ENCODE assay signal across 9 mouse cellular contexts in the genomic region with DNA sequence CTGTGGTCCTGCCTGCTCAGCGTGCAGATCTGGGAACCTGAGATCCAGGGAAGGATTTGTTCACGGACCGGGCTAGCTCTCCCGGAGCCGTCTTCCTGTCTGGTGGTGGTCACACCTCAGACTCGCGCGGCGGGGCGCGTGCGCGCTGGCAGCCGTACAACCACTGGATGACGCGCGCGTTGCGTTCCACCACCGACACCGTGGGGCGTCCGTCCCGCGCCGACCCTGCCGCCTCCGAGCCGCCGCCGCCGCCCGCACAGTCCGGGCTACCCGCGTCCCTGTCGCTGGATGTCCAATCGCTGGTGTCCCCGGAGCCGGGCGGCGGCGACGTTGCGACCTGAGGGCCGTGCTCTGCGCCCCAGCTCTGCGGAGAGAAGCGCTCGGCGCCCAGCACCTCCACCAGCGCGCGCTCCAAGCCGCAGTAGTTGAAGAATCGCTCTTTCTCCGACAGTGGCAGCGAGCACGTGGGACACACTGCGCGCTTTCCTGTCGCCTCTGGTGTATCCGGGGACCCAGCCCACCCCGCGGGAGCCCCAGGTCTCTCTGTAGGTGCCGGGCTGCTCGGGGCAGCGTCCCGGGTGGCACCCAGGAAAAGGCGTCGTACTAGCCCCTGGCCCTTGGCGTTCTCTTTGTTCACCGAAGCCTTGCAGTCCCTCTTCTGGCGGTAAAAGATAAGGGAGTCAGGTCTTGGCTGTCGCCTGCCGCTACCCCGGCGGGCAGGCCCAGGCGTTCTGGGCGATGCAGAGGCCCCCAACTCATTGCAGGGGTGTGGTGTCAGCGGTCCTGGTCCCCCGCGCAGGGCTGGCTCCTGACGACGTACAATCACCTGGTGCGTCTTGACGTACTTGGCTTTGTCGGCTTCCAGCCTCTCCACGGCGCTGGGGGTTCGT. TPM values are rescaled to one million over a fixed set of nuclear protein-coding genes. Genes with fewer than 3 reads are reported as not detected.
DNase-seq lines count a peak whose midpoint lies in the region; ATAC-seq lines count a peak whose summit lies in the region.
"Had no signal": no experiment of that assay in that cellular context is flagged by ENCODE, and none has a peak within 500 bp of the region (broad histone marks: within the 10 kb centered on the region; RNA-seq: fewer than 3 reads in every experiment).

No protein-coding gene starts in this region.

- H3K9ac ChIP-seq in embryonic facial prominence, embryonic 15.5 days, result peak overlapping the region; percentile 27
- peak overlapping the region; percentile 68 for H3K9ac ChIP-seq in hindbrain, embryonic 12.5 days
- H3K9ac ChIP-seq in limb, embryonic 15.5 days, result peak overlapping the region; percentile 37; the same call in 1 of the 2 replicates
- peak overlapping the region; percentile 73 for H3K9ac ChIP-seq in neural tube, embryonic 11.5 days (ENCODE audit: low read length)

- peak; percentile 32 for ATAC-seq in CD4-positive, CD25-positive, alpha-beta regulatory T cell, adult 4 months
- ATAC-seq in embryonic facial prominence, embryonic 15.5 days (ENCODE audit: insufficient number of reproducible peaks, low FRiP score, low TSS enrichment, low read depth), result no peak
- ATAC-seq in hindbrain, embryonic 12.5 days (ENCODE audit: low FRiP score), result peak; percentile 33
- peak; percentile 11; the same call in 1 of the 2 replicates for ATAC-seq in limb, embryonic 15.5 days (ENCODE audit: insufficient number of reproducible peaks, low FRiP score, low TSS enrichment, low read depth)
- ATAC-seq in neural tube, embryonic 11.5 days (ENCODE audit: insufficient read depth, low FRiP score, low TSS enrichment), result no peak

- H3K27me3 ChIP-seq in embryonic facial prominence, embryonic 15.5 days, result peaks cover 97% of the 10 kb centered on the region
- H3K27me3 ChIP-seq in hindbrain, embryonic 12.5 days, result peaks cover 98% of the 10 kb centered on the region
- H3K27me3 ChIP-seq in limb, embryonic 15.5 days, result peaks cover 95% of the 10 kb centered on the region
- H3K27me3 ChIP-seq in neural tube, embryonic 11.5 days (ENCODE audit: control insufficient read depth, insufficient read depth, low read length), result peaks cover 30% of the 10 kb centered on the region

- no peaks in the 10 kb centered on the region for H3K9me3 ChIP-seq in embryonic facial prominence, embryonic 15.5 days (replicated peaks)
- H3K9me3 ChIP-seq in hindbrain, embryonic 12.5 days (replicated peaks), result no peaks in the 10 kb centered on the region
- H3K9me3 ChIP-seq in limb, embryonic 15.5 days, result no peaks in the 10 kb centered on the region
- no peaks in the 10 kb centered on the region for H3K9me3 ChIP-seq in neural tube, embryonic 11.5 days (ENCODE audit: control insufficient read depth, low read length)

- H3K36me3 ChIP-seq in embryonic facial prominence, embryonic 15.5 days, result no peaks in the 10 kb centered on the region
- no peaks in the 10 kb centered on the region for H3K36me3 ChIP-seq in hindbrain, embryonic 12.5 days
- no peaks in the 10 kb centered on the region for H3K36me3 ChIP-seq in limb, embryonic 15.5 days
- H3K36me3 ChIP-seq in neural tube, embryonic 11.5 days (ENCODE audit: control insufficient read depth, insufficient read depth, low read length), result no peaks in the 10 kb centered on the region

- H3K4me1 ChIP-seq in embryonic facial prominence, embryonic 15.5 days, result peaks cover 53% of the 10 kb centered on the region
- H3K4me1 ChIP-seq in hindbrain, embryonic 12.5 days, result peaks cover 66% of the 10 kb centered on the region
- H3K4me1 ChIP-seq in limb, embryonic 15.5 days, result peaks cover 56% of the 10 kb centered on the region
- peaks cover 41% of the 10 kb centered on the region for H3K4me1 ChIP-seq in neural tube, embryonic 11.5 days (ENCODE audit: control insufficient read depth, insufficient read depth, low read length)

- WGBS in embryonic facial prominence, embryonic 15.5 days, result under 1% methylated on average over 91 of the region's 91 CpGs
- WGBS in hindbrain, embryonic 12.5 days, result under 1% methylated on average over 91 of the region's 91 CpGs
- WGBS in limb, embryonic 15.5 days, result under 1% methylated on average over 91 of the region's 91 CpGs
- under 1% methylated on average over 90 of the region's 91 CpGs for WGBS in neural tube, embryonic 11.5 days

- no peak overlapping the region for H3K27ac ChIP-seq in embryonic facial prominence, embryonic 15.5 days (replicated peaks)
- peak overlapping the region; percentile 62 for H3K27ac ChIP-seq in hindbrain, embryonic 12.5 days
- H3K27ac ChIP-seq in limb, embryonic 15.5 days, result no peak overlapping the region
- no peak overlapping the region for H3K27ac ChIP-seq in neural tube, embryonic 11.5 days (ENCODE audit: low read depth, low read length)

- H3K4me3 ChIP-seq in embryonic facial prominence, embryonic 15.5 days (replicated peaks), result peak overlapping the region; percentile 48
- H3K4me3 ChIP-seq in hindbrain, embryonic 12.5 days, result peak overlapping the region; percentile 56
- peak overlapping the region; percentile 52 for H3K4me3 ChIP-seq in limb, embryonic 15.5 days
- peak overlapping the region; percentile 47 for H3K4me3 ChIP-seq in neural tube, embryonic 11.5 days (ENCODE audit: low read depth, low read length)
- H3K4me3 ChIP-seq: erythroblast, embryonic 14.5 days had no signal

- H3K4me2 ChIP-seq in embryonic facial prominence, embryonic 15.5 days (replicated peaks), result peak overlapping the region; percentile 90
- peak overlapping the region; percentile 89 for H3K4me2 ChIP-seq in hindbrain, embryonic 12.5 days (replicated peaks)
- H3K4me2 ChIP-seq in limb, embryonic 15.5 days, result peak overlapping the region; percentile 96
- H3K4me2 ChIP-seq in neural tube, embryonic 11.5 days (ENCODE audit: low read depth), result peak overlapping the region; percentile 85

- peak; percentile 45 for DNase-seq in adrenal gland, adult 2 months
- no peak for DNase-seq in adrenal gland, postnatal 4 days (ENCODE audit: low spot score in 2 of 2)
- peak; percentile 67 for DNase-seq in neural tube, embryonic 11.5 days (ENCODE audit: low spot score)
- peak; percentile 78 for DNase-seq in thymus, postnatal 4 days

RNA-seq across cellular contexts. Expression of gene Grrp1, which starts 2.4 kb away (rescaled TPM):
- total RNA-seq in adrenal gland, adult 2 months (2021), result 1 to 10 TPM; 6.2 to 9.3 TPM
- polyA plus RNA-seq in adrenal gland, adult 2 months (2012; rRNA removed), result 28.5 and 31.8 TPM in 2 replicates
- 10 to 100 TPM in 1 of 2 experiments, 1 to 10 TPM in 1; 9.4 to 10.8 TPM for total RNA-seq in adrenal gland, postnatal 4 days (2021)
- polyA plus RNA-seq in CD4-positive, CD25-positive, alpha-beta regulatory T cell, adult 4 months (2017; shearing (Covaris generic)), result not detected
- polyA plus RNA-seq in embryonic facial prominence, embryonic 15.5 days (2015; fragmentation: Nextera tagmentation; extraction: Ambion mirVana), result 6.7 and 6.8 TPM in 2 replicates
- polyA plus RNA-seq in hindbrain, embryonic 12.5 days (2016; fragmentation: Nextera tagmentation; extraction: Ambion mirVana), result 8.5 and 8.9 TPM in 2 replicates
- 5.8 and 7.8 TPM in 2 replicates for polyA plus RNA-seq in limb, embryonic 15.5 days (2015; fragmentation: Nextera tagmentation; extraction: Ambion mirVana)
- polyA plus RNA-seq in neural tube, embryonic 11.5 days (2014; fragmentation: Nextera tagmentation; extraction: Ambion mirVana), result 11.1 and 11.8 TPM in 2 replicates

RNA-seq across cellular contexts. Expression of gene Gm30191, which starts 4.8 kb away (rescaled TPM):
- total RNA-seq in adrenal gland, adult 2 months (2021), result not detected
- not detected in 2 replicates for polyA plus RNA-seq in adrenal gland, adult 2 months (2012; rRNA removed)
- not detected for total RNA-seq in adrenal gland, postnatal 4 days (2021)
- not detected for polyA plus RNA-seq in CD4-positive, CD25-positive, alpha-beta regulatory T cell, adult 4 months (2017; shearing (Covaris generic))
- not detected in 2 replicates for polyA plus RNA-seq in embryonic facial prominence, embryonic 15.5 days (2015; fragmentation: Nextera tagmentation; extraction: Ambion mirVana)
- 0.35 and 0.39 TPM in 2 replicates for polyA plus RNA-seq in hindbrain, embryonic 12.5 days (2016; fragmentation: Nextera tagmentation; extraction: Ambion mirVana)
- not detected in 2 replicates for polyA plus RNA-seq in limb, embryonic 15.5 days (2015; fragmentation: Nextera tagmentation; extraction: Ambion mirVana)
- not detected in 2 replicates for polyA plus RNA-seq in neural tube, embryonic 11.5 days (2014; fragmentation: Nextera tagmentation; extraction: Ambion mirVana)

RNA-seq across cellular contexts. Expression of gene Zfp593, which starts 6.1 kb away (rescaled TPM):
- total RNA-seq in adrenal gland, adult 2 months (2021), result 10 to 100 TPM in 1 of 2 experiments, 1 to 10 TPM in 1; 8.3 to 11.0 TPM
- polyA plus RNA-seq in adrenal gland, adult 2 months (2012; rRNA removed), result 11.1 and 13.0 TPM in 2 replicates
- 10 to 100 TPM; 11.3 to 12.5 TPM for total RNA-seq in adrenal gland, postnatal 4 days (2021)
- 1 to 10 TPM; 4.3 to 6.8 TPM for polyA plus RNA-seq in CD4-positive, CD25-positive, alpha-beta regulatory T cell, adult 4 months (2017; shearing (Covaris generic))
- 16.8 and 17.2 TPM in 2 replicates for polyA plus RNA-seq in embryonic facial prominence, embryonic 15.5 days (2015; fragmentation: Nextera tagmentation; extraction: Ambion mirVana)
- 18.3 TPM in 2 replicates for polyA plus RNA-seq in hindbrain, embryonic 12.5 days (2016; fragmentation: Nextera tagmentation; extraction: Ambion mirVana)
- polyA plus RNA-seq in limb, embryonic 15.5 days (2015; fragmentation: Nextera tagmentation; extraction: Ambion mirVana), result 14.3 and 15.8 TPM in 2 replicates
- polyA plus RNA-seq in neural tube, embryonic 11.5 days (2014; fragmentation: Nextera tagmentation; extraction: Ambion mirVana), result 18.6 and 19.2 TPM in 2 replicates

RNA-seq across cellular contexts. Expression of gene E130218I03Rik, which starts 8.0 kb away (rescaled TPM):
- total RNA-seq in adrenal gland, adult 2 months (2021), result not detected
- polyA plus RNA-seq in adrenal gland, adult 2 months (2012; rRNA removed), result 0.09 TPM in 1 of 2 replicates, not detected in the other
- total RNA-seq in adrenal gland, postnatal 4 days (2021), result not detected
- polyA plus RNA-seq in CD4-positive, CD25-positive, alpha-beta regulatory T cell, adult 4 months (2017; shearing (Covaris generic)), result 1 to 10 TPM in 1 of 2 experiments, not detected in 1; 3.7 TPM
- polyA plus RNA-seq in embryonic facial prominence, embryonic 15.5 days (2015; fragmentation: Nextera tagmentation; extraction: Ambion mirVana), result 0.30 and 0.33 TPM in 2 replicates
- polyA plus RNA-seq in hindbrain, embryonic 12.5 days (2016; fragmentation: Nextera tagmentation; extraction: Ambion mirVana), result 0.31 and 0.66 TPM in 2 replicates
- polyA plus RNA-seq in limb, embryonic 15.5 days (2015; fragmentation: Nextera tagmentation; extraction: Ambion mirVana), result 0.22 TPM in 1 of 2 replicates, not detected in the other
- 0.28 TPM in 1 of 2 replicates, not detected in the other for polyA plus RNA-seq in neural tube, embryonic 11.5 days (2014; fragmentation: Nextera tagmentation; extraction: Ambion mirVana)
- polyA plus RNA-seq: erythroblast, embryonic 14.5 days had no signal

RNA-seq across cellular contexts. Expression of gene Cnksr1, which starts 13.3 kb away (rescaled TPM):
- total RNA-seq in adrenal gland, adult 2 months (2021), result under 1 TPM; 0.31 to 0.66 TPM
- polyA plus RNA-seq in adrenal gland, adult 2 months (2012; rRNA removed), result 0.03 and 0.08 TPM in 2 replicates
- 1 to 10 TPM in 1 of 2 experiments, under 1 TPM in 1; 0.34 to 3.0 TPM for total RNA-seq in adrenal gland, postnatal 4 days (2021)
- not detected for polyA plus RNA-seq in CD4-positive, CD25-positive, alpha-beta regulatory T cell, adult 4 months (2017; shearing (Covaris generic))
- polyA plus RNA-seq in embryonic facial prominence, embryonic 15.5 days (2015; fragmentation: Nextera tagmentation; extraction: Ambion mirVana), result 6.1 and 6.7 TPM in 2 replicates
- polyA plus RNA-seq in hindbrain, embryonic 12.5 days (2016; fragmentation: Nextera tagmentation; extraction: Ambion mirVana), result 0.46 and 1.3 TPM in 2 replicates
- polyA plus RNA-seq in limb, embryonic 15.5 days (2015; fragmentation: Nextera tagmentation; extraction: Ambion mirVana), result 3.6 and 3.9 TPM in 2 replicates
- 0.36 and 0.50 TPM in 2 replicates for polyA plus RNA-seq in neural tube, embryonic 11.5 days (2014; fragmentation: Nextera tagmentation; extraction: Ambion mirVana)
- polyA plus RNA-seq: erythroblast, embryonic 14.5 days had no signal

Comparison
In these comparisons a context has a peak if more than half of its experiments do, and no peak if none do; other contexts are left out.
1. DNase-seq: peak in adrenal gland, adult 2 months (single experiment), neural tube, embryonic 11.5 days (single experiment) and thymus, postnatal 4 days (single experiment); none in adrenal gland, postnatal 4 days (0 of 2).
2. ATAC-seq: peak in CD4-positive, CD25-positive, alpha-beta regulatory T cell, adult 4 months (single experiment), hindbrain, embryonic 12.5 days (single experiment) and limb, embryonic 15.5 days (single experiment); none in embryonic facial prominence, embryonic 15.5 days (single experiment) and neural tube, embryonic 11.5 days (single experiment).
3. Peak in every context shown above with its lines, with median percentiles within 50 percentile points of each other: H3K4me2 ChIP-seq, H3K4me3 ChIP-seq and H3K9ac ChIP-seq.